Mouse (Mus musculus): ENCODE measurements around the gene Inpp4b.
"Not testable (repeated sequence)": the region's sequence is repeated elsewhere in the genome, so short reads cannot be mapped to it uniquely, and the experiment has no call there.

Inpp4b gene

DNA sequence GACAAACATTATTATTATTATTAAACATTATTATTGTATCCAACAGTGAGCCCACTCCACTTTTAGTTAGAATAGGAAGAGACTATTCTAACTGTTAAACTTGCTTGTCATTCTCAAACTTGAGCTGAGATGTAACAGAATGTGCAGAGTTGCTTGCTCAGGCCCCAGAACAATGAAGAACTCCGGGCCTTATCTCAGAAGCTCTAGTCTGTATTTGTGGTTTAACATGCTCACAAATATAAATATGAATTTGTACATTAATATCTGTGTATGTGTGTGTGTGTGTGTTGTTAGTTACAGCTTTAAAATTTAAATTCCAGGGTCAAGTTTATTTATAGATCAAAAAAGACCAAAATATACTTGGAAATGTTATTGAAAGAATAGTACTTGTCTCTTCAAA lies 435.3 kb downstream of the Inpp4b start:
- no peak for DNase-seq (ENCODE audit: low spot score)

DNA sequence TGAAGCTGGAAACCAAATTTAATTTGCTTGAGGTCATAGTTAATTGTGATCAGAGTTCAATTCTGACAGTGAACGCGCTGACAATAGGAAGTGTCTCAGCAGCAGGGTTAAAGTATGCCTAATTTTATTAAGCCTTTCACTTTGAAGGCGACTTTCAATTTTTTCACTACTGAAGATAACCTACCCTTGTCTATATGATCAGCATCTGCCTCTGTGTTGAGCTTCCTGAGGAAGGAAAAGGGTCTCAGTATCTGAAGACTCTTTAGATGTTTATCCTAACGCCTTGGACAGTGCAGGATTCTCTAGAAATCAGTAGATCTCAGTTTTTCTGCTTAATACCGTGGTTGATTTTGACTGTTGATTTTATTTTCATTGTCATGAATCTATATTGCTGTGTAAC lies 437.1 kb downstream of the Inpp4b start:
- DNase-seq (ENCODE audit: low spot score): no peak

DNA sequence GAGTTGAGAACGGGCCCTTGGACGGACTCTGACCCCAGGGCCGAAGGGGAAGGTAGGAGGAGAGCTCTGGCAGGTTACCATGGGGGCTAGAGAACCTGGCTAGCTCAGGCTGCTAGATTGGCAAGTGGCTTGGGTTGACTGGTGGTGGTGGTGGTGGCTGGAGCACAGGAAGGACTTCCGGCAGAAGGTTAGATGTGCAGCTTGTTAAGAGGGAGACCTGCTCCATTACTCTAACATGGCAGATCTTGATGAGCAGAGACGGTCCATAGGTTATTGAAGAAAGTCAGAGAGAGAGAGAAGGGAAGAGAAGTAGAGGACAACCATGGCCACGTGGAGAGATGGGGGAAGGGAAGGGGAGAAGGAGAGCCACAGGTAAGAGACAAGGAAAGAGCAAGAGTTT lies 437.8 kb downstream of the Inpp4b start:
- DNase-seq (ENCODE audit: low spot score): no peak

DNA sequence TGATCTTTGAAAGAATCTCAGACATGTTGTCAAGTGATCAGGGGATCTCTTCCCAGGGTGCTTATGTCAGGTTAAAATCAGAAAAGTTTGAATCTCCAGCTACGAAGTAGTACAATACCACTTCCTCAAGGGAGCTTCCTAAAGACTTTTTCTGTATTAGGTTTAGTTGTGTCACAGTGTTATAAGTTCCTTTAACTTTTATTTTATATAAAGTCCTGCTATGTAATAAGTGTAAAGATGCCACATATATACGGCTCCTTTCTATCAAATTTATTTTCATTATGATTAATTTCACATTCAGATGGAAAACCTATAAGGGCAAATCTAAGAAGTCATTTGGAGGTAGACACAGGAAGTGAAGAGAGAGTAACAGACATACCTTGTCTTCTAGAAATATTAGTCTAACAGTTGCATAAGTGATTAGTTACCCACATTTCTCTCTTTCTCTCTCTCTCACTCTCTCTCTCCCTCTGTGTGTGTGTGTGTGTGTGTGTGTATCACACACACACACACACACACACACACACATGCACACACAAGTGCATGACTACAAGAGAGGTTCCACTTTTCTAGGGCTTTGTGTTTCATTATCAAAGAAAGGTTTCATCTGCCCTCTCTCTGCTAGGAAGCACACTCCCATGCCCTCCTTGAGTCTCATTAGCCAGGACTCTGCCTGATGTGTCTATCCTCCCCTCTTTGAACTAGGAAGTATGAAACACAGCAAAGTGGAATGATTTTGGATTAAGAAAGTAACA lies 438.7 kb downstream of the Inpp4b start:
- DNase-seq (ENCODE audit: low spot score): no peak

DNA sequence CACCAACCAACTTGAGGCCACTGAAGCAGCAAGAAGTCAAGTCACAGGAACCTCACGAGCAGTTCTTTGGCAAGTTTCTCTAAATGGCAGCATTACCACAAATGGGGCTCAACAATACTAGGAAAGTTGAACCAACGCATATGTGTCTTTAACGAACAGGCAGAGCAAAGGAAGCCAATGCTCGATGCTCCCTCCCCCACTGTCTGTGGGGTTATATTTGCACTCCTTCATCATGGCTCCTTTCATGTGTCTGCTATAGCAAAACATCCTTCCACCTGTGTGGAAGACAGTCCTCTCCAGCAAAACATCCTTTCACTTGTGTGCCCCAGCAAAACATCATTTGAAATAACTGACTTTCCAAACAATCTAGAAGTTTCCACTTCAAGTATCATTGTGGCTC lies 440.4 kb downstream of the Inpp4b start:
- DNase-seq (ENCODE audit: low spot score): no peak

DNA sequence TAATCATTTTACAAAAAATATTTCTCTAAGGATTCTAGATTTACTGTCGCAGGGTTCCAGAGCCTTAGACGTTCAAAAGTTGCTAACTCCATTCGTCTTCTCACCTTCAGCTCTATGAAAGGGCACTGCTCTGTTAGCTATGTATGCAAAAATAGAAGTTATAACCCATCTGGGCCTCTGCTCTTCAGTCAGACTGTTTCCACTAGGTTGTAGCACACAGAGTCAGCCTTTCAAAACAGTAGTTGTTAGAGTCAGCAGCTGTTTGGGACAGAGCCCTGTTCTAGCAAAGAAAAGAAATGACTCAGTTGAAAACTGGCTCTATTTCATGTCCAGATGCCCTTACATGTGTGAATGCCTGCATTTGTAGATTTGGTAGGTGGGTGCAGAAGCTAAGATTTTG lies 442.4 kb downstream of the Inpp4b start:
- no peak for DNase-seq (ENCODE audit: low spot score)

DNA sequence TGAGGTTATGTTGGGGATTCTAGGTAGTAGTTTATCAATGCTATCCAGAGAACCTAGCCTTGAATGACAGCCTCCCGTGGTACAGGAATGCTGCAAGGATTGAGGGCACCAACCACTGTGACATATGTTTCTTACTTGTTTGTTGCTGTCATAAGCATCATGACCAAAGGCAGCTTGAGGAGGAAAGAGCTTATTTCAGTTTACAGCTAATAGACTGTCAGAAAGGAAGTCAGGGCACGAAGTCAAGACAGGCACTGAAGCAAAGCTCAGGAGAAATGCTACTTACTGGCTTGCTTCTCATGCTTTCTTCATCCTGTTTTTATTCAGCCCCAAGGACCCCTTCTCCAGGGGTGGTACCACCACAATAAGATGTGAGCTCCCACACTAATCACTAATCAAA lies 446.1 kb downstream of the Inpp4b start:
- no peak for DNase-seq (ENCODE audit: low spot score)

DNA sequence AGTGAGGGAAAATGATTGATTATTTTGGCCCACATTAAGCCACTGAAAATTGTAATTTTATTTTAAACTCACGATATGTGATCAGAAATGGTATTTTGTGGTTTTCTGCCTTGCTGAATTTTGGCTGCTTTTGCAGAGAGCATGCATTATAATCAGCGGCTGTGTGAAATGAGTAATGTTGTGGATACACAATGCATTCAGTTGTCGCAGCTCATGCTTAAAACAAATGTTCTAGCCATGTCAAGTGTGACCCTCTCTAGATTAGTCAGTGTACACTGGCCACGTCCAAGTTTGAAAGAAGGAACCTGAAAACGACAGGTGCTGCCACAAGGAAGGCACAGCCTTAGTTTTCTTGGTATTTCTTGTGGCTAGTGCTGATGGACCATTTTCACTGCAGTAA lies 450.3 kb downstream of the Inpp4b start:
- DNase-seq (ENCODE audit: low spot score): no peak

DNA sequence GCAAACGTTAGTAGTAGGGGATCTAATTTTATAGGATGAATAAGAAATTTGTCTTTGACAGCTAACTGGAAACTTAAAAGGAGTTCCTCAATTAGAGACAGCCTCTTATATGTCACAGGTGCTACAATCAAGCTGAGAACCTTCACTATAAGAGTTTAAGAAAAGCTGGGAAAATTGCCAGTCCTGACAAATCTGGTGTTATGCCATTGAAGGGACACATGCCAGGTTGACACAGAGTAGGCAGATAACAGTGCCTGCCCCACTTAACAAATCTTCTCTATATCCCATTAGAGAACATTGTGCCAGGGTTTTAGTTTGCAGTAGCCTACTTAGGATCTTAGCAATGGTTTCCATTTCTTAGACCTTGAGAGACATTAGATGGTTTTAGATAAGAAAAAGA lies 456.1 kb downstream of the Inpp4b start:
- DNase-seq (ENCODE audit: low spot score): no peak

DNA sequence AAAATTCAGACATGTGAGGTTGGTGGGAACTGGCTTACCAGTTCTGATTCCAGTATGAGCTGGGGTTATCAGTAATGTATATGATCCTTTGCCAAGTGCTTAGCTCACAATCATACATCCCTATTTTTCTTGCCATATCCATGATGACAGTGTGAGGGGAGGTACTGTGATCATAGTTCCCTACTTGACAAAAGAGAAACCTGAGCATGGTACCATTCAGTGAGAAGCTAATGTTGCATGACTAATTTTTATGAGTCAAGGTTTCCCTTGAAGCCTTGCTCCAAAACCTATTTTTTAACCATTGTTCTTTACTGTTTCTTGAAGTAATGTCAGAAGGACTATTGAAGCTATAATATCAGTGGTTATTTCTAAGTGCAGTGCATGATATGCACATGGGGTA lies 458.4 kb downstream of the Inpp4b start:
- DNase-seq (ENCODE audit: low spot score): no peak

DNA sequence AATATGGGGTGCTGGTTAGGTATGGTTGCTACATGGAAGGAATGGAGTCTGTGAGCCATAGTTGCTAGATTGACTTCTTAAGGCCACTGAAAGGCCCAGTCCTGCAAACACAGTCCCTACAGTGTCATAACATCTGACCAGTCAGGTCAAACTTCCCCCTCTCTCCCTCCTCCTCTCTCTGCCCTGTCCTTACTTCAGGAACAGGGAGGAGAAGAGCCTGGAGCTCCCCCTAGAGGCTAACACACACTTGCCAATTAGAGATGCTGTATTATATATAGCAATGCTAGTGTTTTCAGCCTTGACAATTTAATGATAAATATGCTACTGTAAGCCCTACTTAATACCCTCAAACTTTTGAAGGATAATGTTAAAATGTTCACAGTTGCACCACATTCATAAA lies 464.4 kb downstream of the Inpp4b start:
- DNase-seq (ENCODE audit: low spot score): peak; percentile 5

DNA sequence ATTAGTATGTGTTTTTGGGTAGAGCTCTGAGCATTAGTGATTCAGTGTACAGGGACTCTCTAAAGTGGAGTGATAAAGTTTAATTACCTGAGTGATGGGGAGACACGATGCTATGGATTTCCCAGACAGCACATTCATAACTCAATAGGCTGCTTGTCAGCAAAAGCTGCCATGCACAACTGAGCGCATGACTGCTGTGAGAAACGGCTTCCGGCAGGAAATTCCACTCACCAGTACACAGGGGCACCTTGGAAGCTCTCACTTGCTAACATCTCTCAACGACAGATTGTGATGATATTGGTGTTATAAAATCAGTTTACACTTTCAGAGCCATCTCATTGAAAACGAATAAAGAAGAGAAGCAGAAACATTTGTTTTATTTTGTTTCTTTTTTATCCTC lies 465.2 kb downstream of the Inpp4b start:
- no peak for DNase-seq (ENCODE audit: low spot score)

DNA sequence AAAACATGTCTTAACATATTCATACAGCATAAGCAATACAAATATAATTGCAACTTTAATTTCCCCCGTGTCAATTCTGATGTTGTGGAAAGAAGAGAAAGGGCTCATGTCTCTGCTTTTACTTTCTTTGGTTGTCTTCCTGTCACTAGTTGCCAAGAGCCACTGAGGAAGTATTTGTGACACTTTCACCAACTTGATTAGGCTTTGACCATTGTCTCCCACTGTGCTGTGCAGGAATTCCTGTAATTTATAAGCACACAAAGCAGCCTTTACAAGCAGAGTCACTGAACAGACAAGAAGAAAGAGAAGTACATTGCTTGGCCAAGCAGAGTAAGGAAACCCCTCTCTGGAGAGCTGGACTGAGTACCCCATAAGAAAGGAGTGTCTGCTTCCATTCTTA lies 466.1 kb downstream of the Inpp4b start:
- DNase-seq (ENCODE audit: low spot score): no peak

DNA sequence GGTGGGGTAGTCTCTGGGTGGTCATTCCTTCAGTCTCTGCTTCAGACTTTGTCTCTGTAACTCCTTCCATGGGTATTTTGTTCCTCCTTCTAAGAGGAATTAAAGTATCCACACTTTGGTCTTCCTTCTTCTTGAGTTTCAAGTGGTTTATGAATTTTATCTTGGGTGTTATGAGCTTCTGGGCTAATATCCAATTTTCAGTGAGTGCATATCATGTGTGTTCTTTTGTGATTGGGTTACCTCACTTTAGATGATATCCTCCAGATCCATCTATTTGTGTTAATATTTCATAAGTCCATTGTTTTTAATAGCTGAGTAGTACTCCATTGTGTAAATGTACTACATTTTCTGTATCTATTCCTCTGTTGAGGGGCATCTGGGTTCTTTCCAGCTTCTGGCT lies 467.1 kb downstream of the Inpp4b start:
- DNase-seq (ENCODE audit: low spot score): not testable (repeated sequence)

DNA sequence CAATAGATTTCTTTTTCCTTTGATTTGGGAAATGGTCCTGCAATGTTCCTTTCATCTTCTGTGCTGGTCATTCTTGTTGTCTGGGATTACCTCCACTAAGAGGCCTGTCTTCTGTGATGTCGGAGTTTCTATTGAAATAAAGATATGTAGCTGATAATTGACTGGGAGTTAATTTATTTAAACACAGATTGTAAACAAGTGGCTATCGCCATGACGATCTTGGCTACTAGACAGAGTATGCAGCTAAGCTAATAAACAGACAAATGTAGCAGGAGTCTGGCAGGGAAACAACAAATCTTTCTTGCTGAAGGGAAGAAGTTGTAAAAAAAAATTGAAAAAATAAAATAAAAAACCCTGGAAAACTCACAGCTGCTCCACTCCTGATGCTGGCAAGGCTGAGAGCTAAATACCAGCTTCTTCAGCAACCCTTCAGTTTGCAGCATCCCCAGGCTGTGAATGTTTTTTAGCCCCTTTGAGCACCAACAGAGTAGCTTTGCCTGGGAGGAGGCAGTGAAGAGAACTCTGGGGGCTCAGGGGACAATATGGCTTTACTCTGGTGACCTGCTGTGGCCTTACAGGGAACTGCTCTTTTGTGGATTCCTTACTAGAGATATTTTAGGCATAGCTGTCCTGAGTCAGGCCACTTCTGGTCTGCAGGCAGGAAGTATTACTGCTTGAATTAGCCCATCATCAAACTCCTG lies 469.8 kb downstream of the Inpp4b start:
- DNase-seq (ENCODE audit: low spot score): no peak

DNA sequence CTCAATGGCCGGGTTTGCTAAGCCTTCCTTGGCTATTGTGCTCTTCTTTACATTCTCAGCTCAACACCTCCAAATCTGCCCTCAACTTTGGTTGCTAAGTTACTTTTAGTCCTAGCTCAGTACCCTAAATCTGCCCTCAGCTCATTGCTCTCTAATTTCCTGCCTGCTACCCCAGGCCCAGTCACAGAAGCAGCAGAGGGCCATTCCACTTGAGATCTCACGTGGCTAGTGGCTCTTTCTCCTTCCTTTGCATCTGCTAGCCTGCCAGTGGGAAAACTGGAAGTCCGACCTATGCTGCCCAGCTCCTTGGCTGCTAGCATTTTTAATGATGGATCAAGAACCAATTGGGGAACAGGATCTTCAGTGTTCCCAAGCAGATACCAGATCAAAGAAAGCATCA lies 472.4 kb downstream of the Inpp4b start:
- no peak for DNase-seq (ENCODE audit: low spot score)

DNA sequence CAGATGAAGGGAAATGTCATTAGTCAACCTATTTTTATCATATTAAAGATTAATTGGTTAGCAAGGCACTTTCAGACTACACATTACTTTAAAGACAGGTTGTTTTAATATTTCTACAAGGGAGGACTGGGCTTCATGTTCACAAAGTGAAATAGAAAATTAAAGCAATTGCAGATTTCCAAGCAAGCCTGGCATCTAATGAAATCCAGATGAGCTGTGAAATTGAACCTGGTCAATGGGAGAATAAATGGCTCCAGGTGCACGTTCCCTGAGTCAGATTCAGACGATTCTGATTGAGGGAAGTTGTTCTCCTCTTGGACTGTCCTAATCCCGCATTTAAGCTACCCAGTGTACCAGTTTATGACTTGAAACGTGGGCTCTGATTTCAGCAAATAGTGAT lies 473.2 kb downstream of the Inpp4b start:
- no peak for DNase-seq (ENCODE audit: low spot score)

DNA sequence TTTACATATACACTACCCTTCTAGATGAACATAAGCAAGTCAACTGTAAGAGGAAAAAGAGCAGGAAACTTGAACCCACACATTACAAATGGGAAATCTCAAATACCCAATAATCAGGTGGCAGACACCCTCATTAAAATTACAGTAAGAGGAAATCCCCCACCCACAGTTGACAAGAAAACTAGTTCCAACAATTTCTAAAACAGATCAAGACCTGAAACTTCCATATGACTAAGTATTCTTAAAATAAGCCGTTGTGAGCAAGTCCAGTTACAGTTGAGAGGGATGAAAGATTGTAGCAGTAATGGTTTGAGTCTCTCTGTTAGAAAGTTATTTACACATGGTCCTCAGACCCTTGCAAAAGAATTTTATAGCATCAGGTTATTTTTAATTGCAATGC lies 480.8 kb downstream of the Inpp4b start:
- no peak for DNase-seq (ENCODE audit: low spot score)

DNA sequence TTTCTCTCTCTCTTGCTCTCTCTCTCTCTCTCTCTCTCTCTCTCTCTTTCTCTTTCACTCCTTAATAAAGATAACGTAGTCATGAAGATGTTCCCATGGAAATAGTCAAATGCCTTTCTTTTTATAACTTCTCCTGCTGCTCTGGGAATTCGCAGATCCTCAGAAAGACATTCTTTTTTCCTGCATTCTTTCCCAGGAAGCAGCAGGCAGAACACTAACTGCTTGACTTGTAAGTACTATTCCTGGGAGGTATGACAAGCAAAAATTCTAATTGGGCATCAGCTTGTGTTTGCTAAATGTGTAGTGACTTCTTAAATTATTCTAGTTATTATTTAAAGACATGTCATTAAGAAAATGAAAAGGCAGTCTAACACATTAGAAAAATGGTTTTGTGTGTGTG lies 482.6 kb downstream of the Inpp4b start:
- DNase-seq (ENCODE audit: low spot score): no peak

DNA sequence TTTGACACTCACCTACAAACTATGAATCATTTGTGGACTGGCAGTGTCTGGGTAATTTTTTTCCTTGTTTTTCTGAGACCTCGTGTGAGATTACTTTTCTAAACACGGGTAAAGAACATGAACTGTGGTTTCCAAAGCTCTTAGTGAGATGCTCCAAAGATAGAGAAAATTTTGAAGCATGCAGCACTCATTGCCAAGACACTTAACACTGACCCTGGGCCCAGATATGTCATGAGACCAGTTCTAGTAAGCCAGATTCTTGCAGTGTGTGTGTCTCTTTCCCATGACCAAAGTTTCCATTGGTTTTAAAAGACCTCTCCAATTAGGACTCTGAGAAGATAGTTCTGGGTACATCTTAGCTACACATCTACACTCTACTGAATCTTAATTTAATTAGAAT lies 484.1 kb downstream of the Inpp4b start:
- no peak for DNase-seq (ENCODE audit: low spot score)

DNA sequence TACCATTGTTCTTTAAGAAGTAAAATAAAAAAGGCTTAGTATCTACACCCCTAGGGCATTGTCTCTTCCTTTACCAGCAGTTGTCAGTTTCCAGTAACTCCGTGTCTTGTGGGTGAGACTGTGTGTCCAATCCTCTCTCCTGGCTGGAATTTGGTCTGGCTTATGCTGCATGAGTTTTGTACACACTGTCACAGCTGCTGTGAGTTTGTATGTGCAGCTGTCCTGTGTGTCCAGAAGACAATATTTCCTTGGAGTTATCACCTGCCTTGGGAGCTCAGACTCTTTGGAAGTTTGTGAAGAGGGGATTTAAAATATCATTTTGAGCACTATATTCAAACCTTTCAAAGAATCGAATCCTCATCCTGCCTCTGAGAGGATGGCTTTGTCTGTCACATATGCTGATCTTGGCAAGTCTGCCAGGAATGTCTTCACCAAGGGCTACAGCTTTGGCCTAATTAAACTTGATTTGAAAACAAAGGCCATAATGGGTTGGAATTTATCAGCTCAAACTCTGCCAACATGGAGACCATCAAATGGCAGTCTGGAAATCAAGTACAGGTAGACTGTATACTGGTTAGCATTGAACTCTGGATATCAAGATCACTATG lies 485.1 kb downstream of the Inpp4b start:
- DNase-seq (ENCODE audit: low spot score): no peak

DNA sequence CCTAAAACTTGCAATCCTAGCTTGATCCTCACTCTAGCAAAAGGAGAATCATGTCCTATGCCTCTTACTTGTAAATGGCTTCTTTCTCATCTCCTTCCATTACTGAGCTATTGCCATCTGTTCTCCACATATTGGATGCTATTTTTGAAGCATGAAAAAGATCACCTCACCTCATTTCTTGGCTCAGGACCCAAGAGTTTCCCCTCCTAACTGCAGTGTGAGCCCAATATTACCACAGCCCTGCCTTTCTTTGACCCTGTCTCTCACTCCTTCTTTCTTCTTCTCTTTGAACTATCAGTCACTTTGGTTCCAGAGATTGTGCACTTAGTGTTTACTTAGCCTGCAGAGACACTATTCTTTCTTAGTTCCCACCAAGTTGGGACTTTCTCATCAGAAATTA lies 489.1 kb downstream of the Inpp4b start:
- DNase-seq (ENCODE audit: low spot score): no peak

DNA sequence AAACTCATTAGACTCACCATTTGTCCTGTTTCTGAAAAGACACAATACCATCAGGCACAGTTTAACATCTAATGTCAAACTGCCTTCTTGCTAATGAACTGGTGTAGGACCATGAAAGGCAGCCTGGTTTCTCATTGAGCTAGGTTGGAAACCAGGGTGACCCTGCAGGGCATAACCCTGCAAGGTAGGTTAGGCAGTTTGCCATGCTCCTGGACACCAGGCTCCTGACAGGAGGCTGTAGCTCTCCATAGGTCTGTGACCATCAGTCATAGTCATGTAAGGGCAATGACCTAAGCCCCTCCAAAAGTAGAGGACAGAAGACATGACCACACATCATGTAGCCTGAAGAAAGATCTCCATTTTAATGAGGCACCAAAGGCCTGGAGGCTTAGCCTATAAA lies 491.5 kb downstream of the Inpp4b start:
- no peak for DNase-seq (ENCODE audit: low spot score)

DNA sequence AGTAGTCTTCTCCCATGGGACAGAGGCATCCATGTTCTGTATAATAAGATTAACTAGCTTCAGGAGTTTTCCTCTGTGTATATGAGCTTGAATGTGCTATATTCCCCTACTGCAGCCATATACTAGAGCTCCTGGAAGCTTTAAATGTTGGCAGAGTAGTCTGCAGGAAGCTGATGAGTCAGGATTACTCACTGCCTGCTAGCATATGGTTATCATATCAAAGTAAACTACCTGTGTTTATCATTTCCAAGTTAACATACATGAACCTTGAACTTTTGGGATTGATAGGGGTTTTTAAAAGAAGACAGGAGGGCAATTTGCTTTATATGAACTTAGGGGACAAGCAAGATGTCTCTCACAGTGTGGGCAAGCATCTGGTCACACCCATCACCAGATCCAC lies 498.2 kb downstream of the Inpp4b start:
- DNase-seq (ENCODE audit: low spot score): no peak
